Mouse (Mus musculus) mesoderm, embryonic 11.5 days (tissue): Measurements from ENCODE around the gene Rrp15.
A peak's percentile ranks its signal among the peaks of the same experiment; 100 is the strongest.
"Not testable (repeated sequence)": the region's sequence is repeated elsewhere in the genome, so short reads cannot be mapped to it uniquely, and the experiment has no call there.

ENCODE experiments used
- DNase-seq: peaks from one replicate; pipeline ENCODE4 v3.0.0-alpha.2; 2012; ENCODE audit warnings: low read depth, low spot score

Gene Rrp15

DNA sequence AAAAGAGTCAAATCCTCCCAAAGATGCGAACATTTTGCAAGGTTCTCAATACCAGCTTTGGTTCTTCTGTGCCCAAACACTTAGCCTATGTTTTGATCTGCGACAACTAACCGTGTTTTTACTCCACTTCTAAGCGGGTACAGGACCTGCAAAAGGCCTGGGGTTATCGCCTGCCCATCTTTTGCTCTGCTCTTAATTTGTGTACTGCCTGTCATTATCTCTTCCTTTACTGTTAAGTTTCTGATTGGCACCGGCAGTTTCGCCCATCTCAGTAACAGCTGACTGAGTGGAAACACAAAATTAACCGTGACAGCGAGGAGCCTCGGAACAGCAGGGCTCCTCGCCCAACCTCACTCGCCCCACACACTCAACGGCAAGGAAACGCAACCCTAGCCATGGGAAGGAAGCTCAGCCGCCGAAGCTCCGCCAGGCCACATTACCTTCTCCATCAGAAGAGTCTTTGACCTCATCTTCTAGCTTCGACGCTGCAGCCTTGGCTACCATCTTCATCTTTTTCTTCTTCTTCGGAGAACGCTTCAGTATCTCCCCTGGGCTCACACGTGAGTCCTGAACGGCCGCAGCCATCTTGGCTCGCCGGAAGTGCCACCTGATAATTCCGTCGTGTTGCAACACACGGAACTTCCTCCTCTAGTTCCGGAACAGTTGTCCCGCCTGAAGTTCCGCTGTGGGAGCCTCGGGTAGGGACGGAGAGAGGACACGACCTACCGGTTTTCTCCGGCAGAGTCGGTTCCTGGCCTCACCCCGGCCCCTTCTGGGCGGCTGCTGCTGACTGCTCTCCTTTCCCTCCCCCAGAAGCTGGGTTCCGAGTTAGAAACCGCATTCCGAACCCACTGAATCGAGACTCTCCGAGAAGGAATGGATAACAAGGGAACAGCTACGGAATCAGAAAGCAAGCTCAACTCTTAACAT, at the start of gene Rrp15:
Gene Rrp15, minus strand, starts transcription at position 635 of the 930 bp plus-strand sequence.
- DNase-seq, result peak; percentile 97

DNA sequence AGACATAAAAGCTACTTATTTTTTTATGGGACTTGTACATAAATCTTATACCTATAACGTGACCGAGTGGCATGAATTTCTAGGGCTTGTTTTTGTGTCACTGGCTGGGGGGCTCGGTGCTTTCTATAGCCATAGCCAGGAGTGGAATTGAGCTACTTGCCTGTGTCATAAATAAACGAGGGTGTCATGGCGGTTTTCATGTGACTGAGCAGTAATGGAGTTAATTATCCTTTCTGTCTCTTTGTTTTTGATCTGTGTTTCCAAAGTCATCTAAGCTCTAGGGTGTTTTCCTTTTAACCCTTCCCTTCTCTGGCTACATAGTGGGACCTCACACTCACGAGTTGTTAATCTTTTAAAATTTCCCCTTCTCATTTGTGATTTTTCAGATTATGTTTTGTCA, 48.8 kb upstream of the Rrp15 start:
- DNase-seq, result no peak

DNA sequence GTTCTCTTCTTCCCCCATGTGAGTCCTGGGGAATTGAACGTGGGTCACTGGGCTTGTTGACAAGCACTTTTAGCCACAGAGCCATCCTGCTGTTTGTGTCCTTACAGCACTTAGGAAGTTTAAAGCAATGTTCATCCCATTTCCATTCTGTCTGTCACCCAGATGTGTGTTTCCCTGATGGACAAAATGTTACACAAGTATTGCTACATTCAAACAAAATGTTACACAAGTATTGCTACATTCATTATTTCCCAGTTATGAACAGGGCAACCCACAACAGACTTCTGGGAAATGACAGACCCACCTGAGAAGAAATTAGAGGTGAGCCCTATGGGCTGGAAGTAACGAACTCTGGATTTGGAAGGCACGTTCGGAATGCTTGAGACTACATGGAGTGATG, 36.2 kb upstream of the Rrp15 start:
- DNase-seq, result no peak

DNA sequence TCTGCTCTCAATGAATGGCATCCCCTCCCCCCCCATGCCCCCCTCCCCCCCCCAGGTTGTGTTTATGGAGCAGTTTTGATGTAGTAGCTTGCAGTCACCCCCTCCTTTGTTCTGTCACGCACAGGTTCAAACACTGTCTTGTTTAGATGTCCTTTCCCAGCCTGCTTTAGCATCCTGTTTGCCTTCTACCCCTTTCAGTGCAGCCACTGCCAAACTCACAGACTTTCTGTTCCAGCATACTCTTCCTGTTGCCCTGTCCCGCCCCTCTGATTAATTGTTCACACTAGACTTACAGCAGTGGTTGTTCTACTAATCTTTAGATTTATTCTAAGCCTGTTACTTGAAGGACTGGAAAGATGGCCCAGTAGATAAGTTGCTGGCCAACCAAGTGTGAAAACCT, 31.7 kb upstream of the Rrp15 start:
- no peak for DNase-seq

DNA sequence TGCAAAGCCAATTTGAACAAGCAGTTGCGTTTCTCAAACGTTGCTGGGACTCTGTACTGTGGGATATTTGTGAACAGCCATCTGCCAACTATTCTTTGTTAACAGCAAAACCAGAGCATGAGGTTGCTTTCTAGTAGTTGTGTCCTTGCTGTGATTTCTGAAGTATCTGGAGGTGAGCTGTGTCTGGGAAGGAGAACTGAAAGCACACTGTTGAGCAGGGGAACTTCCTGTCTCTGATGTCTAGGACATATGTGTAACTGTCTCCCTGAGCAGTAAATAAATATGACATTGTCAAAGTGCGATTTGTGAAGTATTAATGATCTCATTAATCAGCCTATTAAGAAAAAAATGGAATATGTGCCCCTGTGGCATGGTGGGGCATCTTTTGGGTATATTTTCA, 24.0 kb upstream of the Rrp15 start:
- no peak for DNase-seq

DNA sequence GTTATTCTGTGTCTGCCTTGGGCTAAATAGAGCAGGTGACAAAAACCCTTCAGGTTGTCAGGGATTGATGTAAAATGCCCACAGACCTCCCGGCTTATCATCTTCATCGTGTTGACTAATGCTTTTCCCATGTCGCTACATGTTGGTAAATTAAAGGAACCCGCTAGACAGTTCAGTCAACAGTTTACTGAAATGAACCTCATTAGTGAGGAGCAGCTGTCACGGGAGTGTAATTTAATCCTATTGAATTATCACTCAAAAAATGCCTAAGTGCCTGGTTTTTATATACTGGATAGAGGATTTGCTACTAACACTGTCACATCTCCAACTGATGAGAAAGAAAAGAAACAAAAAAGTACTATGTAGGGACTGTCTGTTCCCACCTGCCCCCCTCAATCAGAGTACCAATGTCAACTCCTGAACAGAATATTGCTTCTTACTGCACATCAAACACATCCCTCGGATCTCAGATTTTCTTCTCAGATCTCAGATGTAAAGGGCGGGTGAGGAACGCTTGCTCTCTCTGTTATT, 23.5 kb upstream of the Rrp15 start:
- no peak for DNase-seq

DNA sequence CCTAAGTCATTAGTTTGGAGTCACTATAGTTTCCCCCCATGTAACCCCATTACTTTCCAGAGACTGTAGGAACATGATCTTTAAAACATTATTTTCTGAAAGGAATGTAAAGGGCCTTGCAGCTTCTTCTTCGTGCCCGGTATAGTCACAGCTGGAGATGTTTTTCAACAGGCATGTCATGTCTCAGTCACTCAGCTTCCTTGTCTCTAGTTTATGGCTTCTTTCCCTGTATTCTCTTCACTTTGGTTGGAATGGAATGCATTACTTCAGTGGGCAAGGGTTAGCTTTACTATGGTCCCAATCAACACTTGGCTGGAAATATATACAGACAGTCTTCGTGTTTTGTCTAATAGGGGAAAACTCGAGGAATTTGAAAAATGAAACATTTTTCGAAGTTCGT, 22.8 kb upstream of the Rrp15 start:
- no peak for DNase-seq

DNA sequence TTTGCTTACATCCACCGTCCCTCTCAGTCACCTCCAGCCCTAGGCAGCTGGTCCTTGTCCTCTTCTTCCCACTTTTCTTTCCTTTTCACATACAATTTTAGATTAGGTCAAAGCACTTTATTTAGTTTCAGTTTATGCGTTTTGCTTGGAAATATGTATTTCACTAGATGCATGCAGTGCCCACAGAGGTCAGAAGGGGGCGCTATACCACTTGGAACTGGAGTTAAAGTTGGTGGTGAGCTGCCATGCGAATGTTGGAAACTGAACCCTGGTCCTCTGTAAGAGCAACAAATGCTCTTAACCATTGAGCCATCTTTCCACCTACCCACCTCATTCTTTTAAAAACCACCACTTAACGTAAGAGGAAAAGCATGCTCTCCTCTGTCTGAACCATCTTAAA, 21.5 kb upstream of the Rrp15 start:
- no peak for DNase-seq

DNA sequence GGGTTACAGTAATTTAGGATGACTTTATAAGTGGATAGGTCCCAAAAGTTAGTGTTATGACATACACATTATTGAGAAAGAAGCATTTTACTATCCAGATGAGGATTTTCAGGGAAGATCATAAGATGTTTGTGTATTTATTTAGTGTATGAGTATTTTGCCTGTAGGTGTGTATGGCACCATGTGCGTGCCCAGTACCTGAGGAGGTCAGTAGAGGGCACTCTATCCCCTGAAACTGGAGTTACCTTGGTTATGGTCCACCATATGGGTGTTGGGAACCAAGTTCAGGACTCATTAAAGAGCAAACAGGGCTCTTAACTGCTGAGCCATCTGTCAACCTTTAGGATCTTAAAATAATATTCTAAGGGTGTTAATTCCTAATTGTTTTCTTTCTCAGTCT, 19.2 kb upstream of the Rrp15 start:
- no peak for DNase-seq

DNA sequence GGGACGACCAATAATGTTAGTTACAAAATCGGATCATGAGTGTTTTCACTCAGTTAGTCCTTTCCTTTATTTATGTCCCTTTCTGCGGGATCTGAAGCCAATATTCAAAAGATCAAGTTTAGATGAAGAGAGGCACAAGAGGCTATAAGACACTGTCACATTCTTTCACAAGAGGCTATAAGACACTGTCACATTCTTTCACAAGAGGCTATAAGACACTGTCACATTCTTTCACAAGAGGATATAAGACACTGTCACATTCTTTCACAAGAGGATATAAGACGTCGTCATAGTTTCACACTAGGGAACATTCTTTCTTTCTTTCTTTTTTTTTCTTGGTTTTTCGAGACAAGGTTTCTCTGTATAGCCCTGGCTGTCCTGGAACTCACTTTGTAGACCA, 14.3 kb upstream of the Rrp15 start:
- DNase-seq, result not testable (repeated sequence)

DNA sequence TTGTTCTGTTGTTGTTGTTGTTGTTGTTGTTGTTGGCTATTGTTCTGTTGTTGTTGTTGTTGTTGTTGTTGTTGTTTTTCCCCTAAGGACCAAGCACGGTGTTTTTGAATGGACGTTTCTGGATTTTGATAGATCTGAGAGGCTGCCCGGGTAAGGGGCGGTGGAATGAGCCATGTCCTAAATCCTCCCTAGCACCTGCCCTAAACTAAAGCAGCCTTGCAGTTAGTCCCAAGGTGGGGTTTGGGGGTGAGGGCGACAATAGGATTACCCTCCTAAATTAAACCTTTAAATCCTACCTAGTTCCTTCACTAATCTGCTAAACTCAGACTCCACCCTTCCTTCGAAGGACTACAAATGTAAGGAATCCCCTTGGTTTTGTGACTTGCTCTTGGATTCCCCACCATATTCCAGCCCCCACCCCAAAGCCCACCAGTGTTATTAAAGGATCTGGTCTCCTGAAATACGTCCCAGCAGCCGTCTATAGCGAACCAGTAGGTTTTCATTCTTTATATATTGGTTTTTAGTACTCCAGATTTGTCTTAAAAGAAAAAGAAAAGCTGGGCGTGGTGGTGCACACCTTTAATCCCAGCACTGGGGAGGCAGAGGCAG, 621 bp upstream of the Rrp15 start:
- DNase-seq, result no peak

DNA sequence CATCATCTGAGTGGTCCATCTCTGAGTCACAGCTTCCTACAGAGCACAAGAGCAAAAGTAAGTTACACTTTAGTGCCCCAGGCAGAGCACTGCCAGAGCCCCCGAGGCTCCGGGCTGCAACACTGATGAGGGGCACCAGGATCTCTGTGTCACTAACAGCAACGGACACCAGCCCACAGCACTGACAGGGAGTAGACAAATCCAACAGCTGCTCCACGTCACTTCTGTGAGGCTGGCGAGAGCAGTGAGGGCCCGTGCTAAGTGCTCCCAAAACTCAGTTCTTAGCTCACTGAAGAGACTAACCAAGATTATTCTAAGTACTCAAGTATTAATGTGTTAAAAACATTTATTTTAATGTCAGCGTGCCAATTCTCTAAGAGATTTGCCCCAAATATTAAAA, 9.3 kb downstream of the Rrp15 start:
- no peak for DNase-seq

DNA sequence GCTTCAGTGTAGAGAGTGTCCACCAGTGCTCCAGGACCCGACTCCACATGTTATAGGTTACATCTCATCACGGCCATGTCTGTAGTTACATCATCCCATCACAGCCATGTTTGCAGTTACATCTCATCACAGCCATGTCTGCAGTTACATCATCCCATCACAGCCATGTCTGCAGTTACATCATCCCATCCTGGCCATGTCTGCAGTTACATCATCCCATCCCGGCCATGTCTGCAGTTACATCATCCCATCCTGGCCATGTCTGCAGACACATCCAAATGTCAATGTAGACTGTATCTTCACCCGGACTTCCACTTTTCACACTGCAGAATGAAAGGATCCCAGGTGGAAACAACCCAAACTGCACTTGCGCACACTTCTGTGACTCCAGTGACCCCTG, 13.6 kb downstream of the Rrp15 start:
- DNase-seq, result no peak

DNA sequence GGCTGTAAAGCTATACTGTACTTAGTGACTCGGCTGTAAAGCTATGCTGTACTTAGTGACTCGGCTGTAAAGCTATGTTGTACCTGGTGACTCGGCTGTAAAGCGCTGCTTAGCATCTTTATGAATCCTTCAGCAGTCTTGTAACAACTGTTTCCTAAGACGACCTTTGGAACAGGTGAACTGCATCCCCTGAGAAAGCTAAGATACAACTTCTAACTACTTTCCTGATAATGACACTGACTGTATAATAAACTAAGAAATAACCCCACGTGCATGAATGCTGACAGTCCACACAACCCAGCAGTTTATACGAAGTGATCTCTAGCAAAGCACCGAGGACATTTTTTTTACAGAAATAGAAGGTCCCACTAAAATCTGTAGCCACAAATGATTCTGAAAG, 16.1 kb downstream of the Rrp15 start:
- no peak for DNase-seq

DNA sequence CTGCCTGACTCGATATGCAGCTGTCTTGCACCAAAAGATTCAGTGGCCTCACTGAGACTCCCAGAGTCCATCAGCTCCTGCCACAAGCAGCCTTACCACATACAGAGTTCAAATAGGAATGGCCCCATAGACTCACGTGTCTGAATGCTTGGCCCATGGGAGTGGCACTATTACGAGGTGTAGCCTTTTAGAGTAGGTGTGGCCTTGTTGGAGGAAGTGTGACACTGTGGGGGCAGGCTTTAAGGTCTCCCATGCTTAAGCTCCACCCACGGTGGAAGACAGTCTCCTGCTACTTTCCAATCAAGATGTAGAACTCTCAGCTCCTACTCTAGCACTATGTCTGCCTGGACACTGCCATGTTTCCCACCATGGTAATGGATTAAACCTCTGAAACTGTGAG, 20.4 kb downstream of the Rrp15 start:
- DNase-seq, result no peak

DNA sequence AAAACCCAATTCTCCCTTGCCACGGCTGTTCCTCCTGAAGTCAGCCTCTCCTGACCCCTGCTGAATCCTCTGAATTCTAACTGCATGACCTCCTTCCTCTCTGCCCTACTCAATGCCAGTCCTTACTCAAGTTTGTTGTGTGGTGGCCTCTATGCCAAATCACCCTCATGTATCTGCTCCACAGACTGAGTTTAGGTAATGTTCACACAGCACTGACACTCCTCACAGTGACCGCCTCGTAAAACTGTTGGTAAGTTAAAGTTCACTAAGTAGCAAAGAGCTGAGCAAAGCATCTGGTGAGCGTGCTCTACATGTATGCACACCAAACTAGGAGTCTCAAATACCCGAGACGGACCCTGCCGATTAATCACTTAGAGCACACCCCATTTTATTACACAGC, 23.0 kb downstream of the Rrp15 start:
- no peak for DNase-seq

DNA sequence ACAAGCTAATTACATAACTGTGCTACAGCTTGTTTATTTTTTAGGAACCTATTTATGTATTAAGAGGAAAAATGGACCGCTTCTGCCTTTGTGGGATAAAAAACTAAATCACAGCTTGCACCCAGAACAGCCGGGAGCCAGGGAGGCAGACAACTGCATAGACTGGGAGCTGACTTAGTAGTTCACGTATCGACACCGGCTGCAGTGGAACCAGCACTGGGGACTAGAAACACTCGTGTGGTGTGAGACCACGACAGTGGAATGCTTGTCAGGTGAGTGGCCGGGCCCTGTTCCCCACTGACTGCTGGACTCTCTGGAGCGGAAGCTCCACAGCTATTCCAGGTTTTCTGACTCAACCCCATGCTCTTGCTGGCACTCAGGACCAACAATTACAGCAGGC, 26.9 kb downstream of the Rrp15 start:
- DNase-seq, result no peak

DNA sequence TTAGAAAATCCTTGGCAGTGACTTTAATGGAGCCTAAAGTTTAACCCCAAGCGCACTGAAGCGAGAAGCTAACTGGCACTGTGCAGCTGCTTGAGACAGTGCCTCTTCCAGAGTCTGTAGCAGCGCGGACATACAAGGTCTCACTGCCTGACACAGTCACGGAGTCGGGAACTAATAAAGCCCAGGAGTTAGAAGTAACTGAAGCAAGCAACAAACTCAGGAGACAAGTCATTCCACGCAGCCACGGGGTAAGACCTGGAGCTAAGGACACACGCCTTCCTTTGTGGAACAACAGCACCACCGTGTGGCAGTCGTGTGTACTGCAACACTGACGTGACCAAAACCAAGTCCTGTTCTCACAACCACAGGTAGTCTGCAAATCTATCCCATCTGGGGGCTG, 27.3 kb downstream of the Rrp15 start:
- DNase-seq, result peak; percentile 90

DNA sequence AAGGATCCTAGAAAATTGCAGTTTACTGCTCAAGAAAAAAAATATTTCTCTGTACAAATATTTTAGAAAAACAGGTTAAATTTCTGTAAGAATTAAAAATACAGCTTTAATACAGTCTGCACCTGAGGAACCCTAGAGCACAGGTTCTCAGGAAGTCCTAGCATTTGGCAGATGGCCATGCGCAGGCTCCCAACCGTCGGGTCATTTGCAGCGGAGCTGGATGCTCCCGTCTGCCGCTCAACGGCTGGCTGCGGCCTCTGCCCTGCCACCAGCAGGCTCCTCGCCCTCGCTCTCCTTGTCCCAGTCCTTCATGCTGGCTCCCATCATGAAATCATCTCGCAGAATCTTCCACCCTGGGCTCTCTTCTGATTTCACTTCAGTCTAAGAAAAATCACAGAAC, 28.0 kb downstream of the Rrp15 start:
- no peak for DNase-seq

DNA sequence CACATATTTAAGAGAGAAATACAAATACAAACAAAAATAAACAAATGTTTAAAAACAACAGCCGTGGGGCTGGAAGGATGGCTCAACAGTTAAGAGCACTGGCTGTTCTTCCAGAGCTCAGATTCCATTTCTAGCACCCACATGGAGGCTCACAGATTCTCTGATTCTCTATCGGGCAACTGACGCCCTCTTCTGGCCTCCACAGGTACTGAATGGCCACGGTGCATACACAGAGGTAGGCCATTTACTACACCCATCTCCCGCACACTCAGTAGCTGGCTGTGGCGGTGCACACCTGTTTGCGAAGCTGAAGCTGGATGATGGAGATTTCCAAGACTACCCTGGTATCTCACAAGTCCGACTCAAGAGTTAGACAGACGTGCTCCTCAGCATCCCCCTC, 29.4 kb downstream of the Rrp15 start:
- DNase-seq, result no peak

DNA sequence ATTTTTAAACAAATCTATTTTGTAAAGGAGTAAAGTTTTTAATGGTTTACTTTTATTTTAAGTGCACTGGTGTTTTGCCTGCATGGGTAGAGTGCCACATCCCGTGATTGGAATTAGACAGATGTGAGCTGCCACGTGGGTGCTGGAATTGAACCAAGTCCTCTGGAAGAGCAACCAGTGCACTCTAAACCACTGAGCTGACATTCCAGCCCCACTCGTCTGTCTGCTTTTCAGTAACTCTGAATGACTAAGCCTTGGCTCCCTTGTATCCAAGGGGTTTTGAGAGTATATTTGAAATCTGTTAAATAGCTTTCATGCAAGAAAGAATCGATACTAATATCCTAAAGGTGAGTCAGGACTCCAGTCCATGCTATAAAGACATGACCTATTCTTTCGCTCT, 30.3 kb downstream of the Rrp15 start:
- no peak for DNase-seq

DNA sequence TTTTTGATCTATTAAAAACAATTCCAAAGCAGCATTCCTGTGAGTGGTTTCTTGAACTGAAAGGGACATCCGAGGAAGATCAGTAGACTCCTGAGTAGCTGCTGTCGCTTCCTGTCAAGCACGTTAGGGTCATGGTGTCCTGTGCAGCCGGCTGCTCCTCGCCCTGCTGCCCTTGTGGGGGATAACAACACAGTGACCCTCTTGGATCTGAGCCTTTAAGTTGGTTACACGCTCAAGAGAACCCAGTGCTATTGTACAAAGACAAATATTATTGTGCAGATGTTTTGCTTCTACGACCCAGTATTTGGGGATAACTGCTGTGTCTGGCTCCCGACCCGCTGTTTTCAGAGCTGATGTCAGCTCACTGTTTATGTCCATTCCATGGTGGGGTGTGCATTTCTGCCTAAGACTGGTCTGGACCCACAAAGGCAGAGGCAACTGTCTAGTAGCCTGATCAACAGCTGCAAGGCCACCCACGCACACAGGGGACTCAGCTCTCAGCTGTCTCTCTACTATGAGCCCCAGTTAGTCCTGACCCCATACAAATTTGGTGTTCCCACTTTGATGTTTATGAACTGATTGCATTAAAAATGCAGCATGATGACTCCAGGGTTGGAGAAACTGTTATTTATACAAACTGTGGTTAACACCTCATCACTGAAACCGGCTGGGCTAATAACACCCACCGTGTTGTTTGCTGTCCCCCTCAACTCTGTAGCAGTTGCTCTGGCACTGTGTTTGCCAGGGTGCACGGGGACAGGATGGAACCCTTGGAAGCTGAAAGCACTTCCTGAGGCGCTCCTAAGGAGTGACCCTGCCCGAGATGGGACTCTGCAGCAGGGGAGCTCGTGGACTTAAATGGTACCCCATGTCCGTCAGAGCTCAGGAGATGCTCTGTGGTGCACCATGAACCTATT, 33.9 kb downstream of the Rrp15 start:
- no peak for DNase-seq
